Mouse (Mus musculus): ENCODE data around the gene Ranbp9.

Gene Ranbp9

DNA sequence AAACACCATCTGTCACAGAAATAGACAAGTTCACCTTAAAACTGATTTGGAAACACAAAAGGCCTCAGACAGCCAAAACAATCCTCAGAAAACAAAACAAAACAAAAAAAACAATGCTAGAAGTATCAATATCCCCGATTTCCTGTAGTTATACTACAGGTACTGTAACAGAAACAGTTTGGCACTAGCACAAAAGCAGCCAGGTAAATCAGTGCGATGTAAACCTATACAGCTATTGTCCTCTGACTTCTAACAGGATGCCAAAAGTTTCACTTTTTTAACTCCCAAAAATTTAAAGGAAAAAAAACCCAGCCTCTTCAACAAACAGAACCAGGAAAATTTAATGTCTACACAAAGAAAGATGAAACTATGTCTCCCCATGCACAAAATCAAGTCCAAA, 28.9 kb downstream of the Ranbp9 start:
- ATAC-seq (ENCODE audit: low TSS enrichment) = no peak

DNA sequence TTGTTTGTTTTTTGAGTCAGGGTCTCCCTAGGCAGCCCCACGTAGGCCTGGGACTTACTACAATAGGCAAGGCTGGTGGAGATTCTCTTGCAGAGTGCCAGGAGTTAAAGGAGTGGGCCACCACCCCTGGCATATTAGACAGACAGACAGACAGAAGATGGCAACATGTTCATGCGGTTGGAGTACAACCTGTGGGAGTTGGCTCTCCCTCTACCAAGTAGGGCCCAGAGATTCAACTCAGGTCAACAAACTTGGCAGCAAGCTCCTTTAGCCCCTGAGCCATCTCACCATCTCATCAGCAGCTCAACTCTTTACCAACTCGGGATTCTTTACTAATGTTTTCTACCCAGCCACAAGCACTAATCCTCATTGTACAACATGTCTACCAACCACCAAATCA, 30.4 kb downstream of the Ranbp9 start:
- no peak for ATAC-seq (ENCODE audit: low TSS enrichment)

DNA sequence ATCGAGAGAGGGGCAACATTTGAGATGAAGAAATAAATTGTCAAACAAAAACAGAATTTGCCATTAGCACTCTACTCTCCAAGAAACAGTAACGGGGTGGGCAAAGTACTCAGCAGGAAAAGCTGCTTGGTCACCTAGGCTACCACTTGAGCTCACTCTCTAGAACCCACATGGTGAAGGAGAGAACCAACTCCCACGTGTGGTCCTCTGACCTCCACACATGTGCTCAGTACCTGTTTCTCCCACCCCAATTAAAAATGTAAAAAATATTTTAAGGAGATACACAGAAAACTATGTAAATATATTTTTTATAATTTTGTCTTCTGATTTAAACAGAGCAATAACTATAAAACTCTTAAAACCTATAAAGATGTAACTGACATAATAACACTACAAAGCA, 33.4 kb downstream of the Ranbp9 start:
- ATAC-seq (ENCODE audit: low TSS enrichment) = no peak

DNA sequence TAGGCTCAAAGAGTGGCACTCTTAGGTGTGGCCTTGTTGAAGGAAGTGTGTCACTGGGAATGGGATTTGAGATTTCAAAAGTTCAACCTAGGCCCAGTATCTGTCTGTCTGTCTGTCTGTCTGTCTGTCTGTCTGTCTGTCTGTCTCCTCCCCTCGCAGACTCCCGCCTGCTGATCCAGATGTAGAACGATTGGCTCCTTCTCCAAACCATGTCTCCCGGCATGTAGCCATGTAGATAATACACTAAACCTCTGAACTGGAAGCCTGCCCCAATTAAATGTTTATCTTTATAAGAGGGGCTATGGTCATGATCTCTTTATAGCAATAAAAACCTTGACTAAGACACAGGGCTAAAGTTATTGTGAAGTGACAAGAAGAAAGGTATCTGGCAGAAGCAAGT, 35.3 kb downstream of the Ranbp9 start:
- no peak for ATAC-seq (ENCODE audit: low TSS enrichment)

DNA sequence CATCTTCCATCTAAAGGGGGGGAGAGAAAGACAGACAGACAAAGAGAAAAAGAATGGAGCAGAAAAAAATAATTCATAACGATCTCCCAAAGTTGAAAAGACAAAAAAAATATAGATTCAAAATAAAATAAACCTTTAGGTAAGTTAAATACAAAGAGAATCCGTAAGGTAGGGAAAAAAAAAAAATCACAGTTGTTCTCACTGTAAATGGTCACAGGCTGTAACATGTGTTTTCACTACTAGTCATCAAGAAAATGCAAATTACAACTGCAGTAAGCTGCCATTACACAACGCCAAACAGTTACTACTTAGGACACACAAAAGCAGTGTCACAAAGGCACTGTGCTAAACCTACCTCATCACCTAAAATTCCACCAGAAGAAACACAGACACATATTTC, 36.4 kb downstream of the Ranbp9 start:
- ATAC-seq (ENCODE audit: low TSS enrichment) = no peak

DNA sequence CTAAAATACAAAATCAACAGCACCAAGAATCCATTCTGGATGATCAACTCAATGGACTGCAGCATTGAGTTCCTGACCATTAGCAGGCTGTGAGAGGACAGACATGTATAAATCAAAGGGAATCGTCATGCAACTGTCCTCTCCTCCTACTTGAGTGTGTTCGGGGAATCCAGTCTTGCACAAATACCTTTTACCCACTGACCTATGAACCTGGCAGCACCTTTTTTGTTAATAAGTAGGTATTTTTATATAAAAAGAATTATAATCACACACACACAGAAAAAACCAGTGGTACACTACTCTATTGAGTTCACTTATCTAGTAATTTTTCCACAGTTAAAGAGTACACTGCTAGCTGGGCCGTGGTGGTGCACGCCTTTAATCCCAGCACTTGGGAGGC, 37.4 kb downstream of the Ranbp9 start:
- ATAC-seq (ENCODE audit: low TSS enrichment) = no peak

DNA sequence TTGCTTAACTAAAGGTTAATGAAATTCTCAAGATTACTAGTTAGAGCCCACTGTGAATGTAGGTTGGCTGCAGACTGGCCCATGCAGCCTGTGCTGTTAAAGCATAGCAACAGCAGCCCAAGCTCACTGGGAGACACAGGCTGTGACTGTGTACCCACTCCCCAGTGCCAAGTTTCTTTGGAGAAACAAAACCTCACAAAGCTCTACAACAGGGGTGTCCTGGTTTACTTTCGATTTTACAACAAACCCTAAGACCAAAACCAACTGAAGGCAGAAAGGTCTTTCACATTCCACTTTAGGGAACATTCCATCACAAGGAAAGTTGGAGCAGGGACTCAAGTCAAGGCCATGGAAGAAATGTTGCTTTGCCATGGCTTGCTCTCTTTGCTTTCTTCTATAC, 38.5 kb downstream of the Ranbp9 start:
- ATAC-seq (ENCODE audit: low TSS enrichment) = peak; percentile 47; the same call in 1 of the 2 replicates

DNA sequence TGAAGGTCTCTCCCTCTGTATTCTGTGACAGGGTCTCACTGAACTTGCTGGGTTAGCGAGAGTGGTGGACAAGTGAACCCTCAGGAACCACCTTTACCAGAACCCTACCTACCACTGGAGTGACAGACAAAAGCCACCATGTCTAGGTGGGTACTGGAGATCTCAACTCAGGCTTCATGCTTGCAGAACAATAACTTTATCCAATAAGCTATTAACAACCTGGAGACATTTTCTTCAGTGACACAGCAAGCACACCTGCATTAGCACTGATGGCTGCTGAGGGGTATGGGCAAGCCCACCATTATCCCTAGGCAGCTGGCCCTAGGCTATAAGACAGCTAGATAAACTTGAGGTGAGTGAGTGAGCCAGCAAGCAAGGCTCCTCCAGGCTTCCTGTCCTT, 40.7 kb downstream of the Ranbp9 start:
- no peak for ATAC-seq (ENCODE audit: low TSS enrichment)

DNA sequence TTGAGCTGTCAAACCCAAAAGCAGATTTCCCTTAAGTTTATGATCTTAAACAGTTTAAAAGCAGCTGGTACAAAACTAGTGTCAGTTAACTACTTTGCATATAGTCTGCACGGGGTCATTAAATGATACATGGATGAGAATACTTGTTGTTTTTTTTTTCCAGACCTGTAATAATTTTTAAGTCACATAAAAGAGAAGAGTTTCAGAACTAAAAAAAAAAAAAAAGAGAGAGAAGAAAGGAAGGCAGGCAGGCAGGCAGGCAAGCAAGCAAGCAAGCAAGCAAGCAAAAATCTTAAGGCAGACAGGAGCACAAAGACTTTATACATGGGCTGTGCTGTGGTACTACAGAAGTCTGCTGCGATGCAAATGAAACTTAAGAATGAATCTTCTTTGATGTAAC, 47.7 kb downstream of the Ranbp9 start:
- ATAC-seq (ENCODE audit: low TSS enrichment) = no peak

DNA sequence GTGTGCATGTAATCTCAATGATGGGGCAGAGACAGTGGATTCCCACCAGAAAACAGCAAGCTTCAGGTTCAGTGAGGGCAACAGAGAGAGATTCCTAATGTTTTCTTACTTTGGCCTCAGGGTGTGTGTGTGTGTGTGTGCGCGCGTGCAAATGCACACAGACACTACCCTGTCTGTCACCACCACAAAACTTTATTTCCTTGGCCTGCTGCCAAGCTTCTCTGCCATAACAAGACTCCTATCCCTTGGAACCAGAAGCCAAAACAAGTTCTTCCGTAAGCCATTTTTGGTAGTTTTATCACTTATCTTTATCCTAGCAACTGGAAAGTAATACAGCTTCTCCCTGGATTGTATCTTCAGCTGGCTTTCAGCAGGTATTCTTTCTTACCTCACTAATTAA, 52.6 kb downstream of the Ranbp9 start:
- ATAC-seq (ENCODE audit: low TSS enrichment) = no peak

DNA sequence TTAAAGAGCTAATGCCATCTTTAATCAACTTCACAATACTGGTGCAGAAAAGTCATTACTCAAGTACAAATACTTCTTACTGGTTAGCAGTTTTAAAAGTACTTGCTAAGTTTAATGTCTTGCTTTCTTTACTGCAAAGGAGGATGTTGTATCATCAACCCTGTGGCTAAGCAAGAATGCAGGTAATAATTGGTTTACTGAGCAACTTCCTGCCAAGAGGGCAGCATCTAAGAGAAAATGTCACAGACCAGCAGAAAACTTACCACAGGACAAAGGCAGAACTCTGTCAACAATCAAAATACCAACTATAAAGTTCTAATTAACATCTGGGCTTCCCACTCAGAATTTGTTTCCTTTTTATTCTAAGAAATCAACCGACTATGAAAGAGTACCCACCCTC, 65.8 kb downstream of the Ranbp9 start:
- no peak for ATAC-seq (ENCODE audit: low TSS enrichment)

DNA sequence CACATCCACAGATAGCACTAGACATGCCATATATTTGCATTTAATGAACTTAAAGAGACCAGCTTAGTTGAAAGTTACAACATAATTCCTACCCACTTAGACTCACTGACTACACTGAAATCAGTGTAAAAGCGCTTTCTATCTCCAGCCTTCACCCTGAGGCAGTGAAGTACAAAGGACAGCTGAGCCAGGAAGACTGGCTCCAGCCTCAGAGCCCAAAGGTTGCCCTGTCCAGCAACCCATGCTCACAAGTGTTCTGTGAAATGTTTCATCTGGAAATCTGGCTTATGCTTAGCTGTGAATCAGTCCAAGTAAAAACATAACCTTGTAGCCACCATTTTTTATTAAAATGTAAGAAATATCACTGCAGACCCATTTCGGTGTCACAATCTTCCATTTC, 67.5 kb downstream of the Ranbp9 start:
- no peak for ATAC-seq (ENCODE audit: low TSS enrichment)

DNA sequence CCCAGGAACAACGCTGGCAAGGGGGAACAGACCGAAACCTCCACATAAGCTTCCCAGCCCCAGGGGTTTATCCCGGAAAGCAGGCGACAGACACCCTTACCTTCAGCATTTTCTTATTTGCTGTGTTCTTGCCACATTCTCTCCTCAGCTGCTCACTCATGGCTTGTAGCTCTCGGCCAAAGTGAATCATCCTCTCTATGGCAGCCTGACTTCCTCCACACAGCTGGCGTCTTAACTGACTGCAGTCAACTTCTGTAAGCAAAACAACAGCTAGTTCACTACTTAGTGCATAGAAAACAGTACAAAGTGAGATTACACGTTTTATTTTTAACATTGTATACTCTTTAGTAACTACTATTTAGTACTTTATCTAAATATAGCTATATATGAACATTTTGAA, 68.8 kb downstream of the Ranbp9 start:
- 0 out of 2 replicates have a peak, but pooled peaks have one; percentile 44 for ATAC-seq (ENCODE audit: low TSS enrichment)

DNA sequence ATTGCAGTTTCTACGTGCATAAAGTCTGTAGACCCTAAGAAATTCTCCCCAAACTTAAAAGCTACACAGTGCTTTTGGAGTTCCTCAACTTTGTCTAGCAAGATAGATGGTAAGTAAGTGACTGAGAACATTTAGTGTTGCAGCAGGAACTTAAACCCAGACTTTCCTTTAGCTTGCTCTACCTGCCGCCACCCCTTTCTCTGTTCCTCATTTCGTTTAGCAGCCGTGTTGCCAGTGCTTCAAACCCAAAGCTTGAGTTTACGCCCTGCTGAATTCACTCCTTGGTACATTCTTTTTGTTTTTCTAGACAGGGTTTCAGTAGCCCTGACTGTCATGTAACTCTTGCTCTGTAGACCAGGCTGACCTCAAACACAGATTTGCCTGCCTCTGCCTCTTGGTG, 81.5 kb downstream of the Ranbp9 start:
- no peak for ATAC-seq (ENCODE audit: low TSS enrichment)

DNA sequence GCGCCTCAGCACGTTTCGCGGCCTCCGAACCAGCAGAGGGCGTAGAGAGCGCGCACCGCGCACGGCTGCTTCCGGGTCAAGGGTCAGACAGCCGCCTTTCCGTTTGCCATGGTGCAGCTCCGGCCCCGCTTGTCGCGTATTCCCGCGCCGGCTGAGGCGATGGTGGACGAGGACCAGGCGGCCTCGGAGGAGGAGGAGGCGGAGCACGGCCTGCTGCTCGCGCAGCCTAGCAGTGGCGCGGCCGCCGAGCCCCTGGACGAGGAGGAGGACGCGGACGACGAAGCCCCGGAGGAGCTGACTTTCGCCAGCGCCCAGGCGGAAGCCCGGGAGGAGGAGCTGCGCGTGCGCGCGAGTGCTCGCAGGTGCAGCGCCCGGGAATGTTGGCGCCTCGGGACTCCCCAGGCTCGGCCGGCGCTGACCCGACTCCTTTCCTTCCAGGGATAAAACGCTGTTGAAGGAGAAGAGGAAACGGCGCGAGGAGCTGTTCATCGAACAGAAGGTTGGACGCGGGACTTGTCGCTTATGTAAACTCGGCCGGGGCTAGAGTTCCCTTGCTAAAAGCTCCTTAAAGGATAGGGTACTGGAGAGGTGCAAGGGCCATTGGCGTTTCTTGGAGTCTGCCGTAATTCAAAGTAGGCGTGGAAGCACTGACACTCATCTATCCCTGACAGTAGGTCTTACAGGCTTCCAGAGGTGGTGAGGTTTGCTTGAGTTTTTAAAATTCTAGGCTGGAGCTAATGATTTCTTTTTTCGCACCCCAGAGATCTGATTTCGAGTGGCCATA, 82.6 kb downstream of the Ranbp9 start, which contains the start of gene Nol7:
Gene Nol7 (plus strand): TSS at position 94 of the 784 bp plus-strand sequence.
- ATAC-seq (ENCODE audit: low TSS enrichment) = peak; percentile 94

DNA sequence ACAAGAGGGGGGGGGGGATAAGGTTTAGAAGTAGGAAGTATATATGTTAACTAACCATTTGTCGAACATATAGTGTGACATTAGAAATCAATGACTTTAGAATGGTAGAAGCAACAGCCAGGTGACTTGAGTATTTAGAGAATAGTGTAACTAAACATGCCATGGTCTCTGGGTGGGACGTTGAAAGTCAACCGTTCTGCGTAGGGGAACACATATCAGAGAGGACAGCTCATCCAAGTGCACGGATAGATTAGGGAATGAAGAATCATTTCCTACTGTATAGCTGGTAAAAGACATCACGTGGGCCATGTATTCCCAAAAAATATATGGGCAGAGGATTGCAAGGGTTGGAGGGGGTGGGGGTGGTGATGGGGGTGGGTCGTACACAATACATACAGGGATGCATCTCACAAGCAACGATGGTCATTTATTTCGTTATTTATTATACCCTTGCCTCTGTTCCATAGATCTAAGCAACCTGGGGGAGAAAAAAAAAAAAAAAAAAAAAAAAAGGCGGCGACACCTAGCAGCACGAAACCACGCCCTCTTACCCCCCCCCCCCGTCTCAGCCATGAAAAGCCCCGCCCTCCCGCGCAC, 83.3 kb downstream of the Ranbp9 start:
- ATAC-seq (ENCODE audit: low TSS enrichment) = no peak

DNA sequence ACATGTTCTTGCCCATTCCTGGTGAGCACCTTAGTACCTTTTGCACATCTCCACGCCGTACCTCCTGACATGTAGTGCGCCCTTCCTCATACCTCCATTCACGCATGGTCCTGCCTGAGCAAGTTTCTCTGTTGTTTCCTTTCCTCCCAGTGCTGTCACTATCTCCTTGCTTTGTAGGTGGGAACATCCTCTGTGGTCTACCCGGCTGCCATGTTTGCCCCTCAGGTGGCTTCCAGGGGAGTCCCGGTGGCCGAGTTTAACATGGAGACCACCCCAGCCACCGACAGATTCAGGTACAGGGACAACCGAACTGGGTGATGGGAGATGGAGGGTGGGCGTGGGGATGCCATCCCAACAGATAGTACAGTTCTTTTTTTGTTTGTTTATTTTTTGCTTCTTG, 95.8 kb downstream of the Ranbp9 start:
- ATAC-seq (ENCODE audit: low TSS enrichment) = no peak

DNA sequence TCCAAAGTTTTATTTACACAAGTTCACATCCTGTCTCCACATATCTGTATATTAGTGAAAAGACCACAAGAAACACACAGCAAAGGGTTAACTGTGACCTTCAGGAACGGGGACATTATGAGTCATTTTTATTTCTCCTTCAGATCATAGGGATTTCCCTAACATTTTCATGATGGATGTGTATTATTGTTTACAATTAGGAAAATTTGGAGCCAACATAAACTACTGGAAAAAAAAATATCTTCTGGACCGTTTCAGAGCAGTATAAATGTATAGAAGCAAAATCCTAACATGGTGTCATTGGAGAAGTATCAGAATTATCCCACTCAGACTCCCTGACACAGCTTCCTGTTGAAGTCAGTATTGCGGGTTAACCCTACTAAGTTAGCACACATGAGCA, 101.1 kb downstream of the Ranbp9 start:
- no peak for ATAC-seq (ENCODE audit: low TSS enrichment)

DNA sequence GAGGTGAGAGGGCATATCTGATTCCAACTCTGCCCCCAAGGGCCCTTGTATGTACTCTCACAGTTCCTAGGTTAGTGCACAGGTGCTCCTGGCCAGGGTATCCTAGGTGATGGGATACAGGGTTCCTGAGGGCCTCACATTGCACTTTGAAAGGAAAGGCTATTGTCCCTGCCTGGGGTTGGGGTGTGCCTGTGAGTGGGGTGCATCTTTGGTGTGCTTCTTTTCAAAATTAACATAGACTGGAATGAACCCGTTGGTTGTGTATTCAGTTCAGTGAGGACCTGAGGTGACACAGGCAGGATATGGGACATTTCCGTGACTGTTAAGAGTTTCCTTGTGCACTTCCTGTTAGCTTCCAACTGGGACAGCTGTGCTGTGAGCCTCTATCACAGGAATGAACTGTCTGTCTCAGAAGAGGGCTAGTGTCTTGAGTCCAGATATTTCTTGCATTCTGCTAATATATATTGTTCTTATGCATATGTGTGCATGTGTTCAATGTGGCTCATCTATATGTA, 106.1 kb downstream of the Ranbp9 start:
- ATAC-seq (ENCODE audit: low TSS enrichment) = no peak

DNA sequence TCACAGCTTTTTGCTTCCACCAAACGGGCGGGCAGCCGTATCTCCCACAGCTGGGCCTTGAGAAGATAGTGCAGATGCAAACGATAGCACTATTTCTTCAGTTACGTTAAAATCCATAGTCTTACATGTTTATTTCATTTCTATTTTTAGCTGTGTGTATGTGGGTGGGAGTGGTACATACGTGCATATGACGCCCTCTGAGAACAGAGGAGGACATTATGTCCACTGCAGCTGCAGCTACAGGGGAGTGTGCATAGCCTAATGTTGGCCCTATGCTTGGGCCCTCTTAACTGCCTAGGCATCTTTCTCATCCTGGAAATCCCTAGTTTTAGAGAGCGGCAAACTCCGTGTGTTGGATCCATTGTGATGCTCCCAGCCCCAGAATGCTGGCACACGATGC, 106.9 kb downstream of the Ranbp9 start:
- no peak for ATAC-seq (ENCODE audit: low TSS enrichment)

DNA sequence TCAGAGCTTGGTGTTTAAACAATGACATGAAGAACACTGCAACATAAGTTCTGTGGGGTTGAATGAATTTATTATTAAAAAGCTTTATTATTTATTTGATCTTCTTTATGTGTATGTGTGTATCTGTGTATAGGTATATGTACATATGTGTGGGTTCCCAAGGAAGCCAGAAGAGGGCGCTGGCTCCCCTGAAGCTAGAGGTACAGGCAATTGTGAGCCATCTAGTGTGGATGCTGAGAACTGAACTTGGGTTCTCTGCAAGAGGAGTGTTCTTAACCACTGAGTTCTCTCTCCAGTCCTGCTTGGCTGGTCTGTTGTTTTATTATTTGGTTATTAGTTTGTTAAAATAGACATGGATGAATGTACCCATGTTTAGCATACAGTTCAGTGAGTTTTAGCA, 108.2 kb downstream of the Ranbp9 start:
- no peak for ATAC-seq (ENCODE audit: low TSS enrichment)

DNA sequence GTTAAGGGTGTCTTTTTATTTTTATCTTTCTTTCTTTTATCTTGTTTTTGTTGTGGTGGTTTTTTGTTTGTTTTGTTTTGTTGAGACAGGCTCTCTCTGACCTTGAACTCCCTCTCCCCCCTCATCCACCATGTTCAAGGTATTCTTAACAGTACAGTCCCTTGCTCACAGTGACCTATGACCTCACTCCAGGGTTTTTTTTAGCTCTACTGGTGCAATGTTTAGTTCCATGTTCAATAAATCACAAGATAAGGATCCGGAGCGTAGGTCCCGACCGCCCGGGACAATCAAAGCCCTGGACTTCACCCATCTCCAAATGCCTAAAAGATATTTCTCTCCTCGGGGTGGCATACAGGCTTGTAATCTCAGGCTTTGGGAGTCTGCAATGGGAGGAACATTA, 111.0 kb downstream of the Ranbp9 start:
- no peak for ATAC-seq (ENCODE audit: low TSS enrichment)

DNA sequence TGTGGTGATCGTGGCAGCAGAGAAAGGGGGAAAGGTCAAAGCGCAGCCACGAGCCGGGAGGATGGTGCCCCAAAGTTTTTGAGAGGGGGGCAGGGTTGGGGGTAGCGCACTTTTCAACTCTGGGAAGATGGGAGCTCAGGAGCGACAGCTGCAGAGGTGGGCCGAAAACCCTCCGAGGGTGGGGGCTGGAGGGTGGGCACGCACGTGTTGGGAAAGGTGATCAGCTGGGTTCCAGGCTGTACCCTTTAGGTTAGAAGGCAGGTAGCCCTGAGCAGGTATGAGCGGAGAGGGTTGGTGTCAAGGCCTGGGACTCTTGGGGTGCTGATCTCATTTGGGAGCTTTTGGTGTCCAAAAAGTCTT, 115.3 kb downstream of the Ranbp9 start:
- no peak for ATAC-seq (ENCODE audit: low TSS enrichment)
